Mouse (Mus musculus): ENCODE measurements around the gene Farp1.

Gene Farp1

DNA sequence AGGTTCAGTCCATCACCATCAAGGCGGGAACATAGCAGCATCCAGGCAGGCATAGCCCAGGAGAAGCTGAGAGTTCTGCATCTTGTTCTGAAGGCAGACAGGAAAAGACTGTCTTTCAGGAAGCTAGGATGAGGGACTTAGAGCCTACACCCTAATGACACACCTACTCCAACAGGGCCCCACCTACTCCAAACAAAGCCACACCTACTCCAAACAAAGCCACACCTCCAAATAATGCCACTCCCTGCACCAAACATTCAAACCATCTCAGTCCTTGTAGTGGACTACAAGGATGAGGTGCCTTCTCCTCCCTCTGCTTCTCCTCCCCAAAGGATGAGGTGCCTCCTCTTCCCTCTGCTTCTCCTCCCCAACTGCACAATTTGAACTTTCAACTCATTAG is 23.5 kb downstream of the Farp1 start:
- DNase-seq: no peak

DNA sequence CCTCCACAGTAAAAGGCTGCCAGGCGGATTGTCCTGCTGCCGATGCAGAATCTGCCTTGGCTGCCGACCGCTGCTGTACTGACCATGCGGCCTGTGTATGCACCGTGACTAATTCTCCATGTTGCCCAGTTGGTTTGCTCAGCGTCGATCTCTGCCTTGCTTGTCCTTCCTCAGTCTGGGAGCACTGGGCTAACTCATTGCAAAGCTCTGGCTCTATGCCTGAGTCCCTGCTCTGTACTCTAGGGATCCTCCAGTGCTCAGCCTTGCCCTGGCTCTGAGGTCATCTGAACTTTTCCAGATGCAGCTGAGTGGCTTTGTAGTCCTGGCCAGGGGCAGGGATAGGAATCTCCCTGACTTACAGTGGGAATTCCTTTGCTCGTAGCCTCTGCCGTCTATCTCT is 24.3 kb downstream of the Farp1 start:
- peak; percentile 66 for DNase-seq

DNA sequence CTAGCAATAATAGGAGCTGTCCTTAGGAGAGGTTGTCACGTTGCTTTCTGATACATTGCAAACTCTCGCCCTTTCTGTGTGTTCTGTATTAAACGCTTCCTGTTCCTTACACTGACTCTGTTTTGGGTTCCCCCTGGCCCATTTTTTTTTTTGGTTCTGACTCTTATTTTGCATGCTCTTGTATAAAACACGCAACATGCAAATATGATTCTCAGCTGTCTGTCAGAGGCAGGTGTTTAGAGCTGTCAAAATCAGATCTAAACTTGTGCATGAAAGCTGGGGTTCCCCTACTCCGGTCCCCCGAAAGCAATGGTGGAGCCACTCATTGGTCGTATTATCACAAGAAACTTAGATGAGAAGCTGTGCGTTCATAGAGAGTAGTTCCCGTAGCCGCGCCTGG is 25.5 kb downstream of the Farp1 start:
- no peak for DNase-seq

DNA sequence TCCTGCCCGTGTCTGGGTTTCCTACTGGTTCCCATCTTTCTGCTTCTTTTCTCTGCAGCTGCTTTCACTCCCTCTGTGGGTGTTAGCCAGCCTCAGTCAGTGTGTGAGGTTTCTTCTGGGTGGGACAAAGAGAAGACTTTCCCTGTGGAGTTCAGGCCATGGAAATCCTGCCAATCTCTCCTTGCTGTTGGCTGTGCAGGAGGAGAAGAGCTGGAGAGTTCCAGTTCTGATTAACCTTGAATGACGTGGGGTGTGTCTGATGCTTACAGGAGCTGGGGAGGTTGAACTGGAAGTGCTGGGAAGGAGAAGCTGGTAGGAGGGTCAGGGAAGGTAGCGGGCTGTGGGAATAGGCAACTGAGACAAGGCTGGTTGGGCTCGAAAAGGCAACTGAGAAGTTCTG is 26.7 kb downstream of the Farp1 start:
- DNase-seq: peak; percentile 27

DNA sequence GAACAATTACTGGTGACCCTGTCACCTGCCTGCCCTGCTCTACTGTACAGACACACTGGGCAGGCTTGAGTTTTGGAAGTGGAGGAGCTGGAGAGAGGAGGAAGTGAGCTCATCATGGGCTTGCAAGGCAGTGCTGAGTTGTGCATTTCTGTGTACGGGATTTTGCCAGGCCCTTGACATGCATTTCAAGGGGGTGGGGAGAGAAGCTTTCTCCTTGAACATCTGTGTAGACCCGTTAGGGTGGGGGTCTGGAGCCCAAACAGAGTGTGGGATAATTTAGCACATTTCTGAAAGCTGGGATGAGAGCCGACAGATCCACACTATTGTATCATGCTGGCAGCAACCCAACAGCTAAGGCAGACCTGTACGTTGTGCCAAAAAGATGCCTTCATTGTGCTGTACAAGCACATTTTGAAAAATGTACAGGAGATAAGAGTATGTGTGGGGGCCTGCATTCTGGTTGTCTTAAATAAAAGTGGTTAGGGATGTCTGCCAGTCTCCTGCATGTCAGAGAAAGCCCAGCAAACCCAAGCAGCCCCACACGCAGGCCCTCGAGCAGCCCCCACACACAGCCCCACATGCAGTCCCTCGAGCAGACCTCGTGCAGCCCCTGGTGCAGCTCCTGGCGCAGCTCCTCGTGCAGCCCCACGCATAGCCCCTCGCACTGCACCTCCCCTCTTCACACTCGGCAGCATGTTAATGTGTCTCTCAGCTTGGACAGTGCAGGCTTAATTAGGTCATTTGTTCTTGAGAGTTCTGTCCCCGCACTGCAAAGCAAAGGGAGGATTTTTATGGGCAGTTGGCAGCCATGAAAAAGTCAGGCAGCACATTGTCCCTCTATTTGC is 27.5 kb downstream of the Farp1 start:
- peak; percentile 58 for DNase-seq

DNA sequence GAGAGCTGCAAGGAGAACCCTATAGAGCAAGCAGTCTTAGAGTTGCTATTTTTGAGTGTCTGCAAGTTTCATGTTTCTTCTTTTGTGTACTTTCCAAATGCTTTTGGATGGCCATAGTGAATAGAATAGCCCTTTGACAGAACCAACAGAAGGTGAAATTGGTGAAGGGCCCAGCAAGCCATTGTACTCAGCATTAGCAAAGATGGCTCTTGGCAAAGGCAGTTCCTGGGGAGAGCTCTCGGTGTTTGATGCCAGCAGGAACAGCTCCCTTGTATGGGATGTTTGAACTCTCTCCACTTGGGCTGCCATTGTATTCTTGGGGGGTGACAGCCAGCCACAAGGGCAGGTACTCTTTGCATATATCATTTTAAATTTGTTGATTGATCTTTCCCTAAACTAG is 29.7 kb downstream of the Farp1 start:
- DNase-seq: no peak

DNA sequence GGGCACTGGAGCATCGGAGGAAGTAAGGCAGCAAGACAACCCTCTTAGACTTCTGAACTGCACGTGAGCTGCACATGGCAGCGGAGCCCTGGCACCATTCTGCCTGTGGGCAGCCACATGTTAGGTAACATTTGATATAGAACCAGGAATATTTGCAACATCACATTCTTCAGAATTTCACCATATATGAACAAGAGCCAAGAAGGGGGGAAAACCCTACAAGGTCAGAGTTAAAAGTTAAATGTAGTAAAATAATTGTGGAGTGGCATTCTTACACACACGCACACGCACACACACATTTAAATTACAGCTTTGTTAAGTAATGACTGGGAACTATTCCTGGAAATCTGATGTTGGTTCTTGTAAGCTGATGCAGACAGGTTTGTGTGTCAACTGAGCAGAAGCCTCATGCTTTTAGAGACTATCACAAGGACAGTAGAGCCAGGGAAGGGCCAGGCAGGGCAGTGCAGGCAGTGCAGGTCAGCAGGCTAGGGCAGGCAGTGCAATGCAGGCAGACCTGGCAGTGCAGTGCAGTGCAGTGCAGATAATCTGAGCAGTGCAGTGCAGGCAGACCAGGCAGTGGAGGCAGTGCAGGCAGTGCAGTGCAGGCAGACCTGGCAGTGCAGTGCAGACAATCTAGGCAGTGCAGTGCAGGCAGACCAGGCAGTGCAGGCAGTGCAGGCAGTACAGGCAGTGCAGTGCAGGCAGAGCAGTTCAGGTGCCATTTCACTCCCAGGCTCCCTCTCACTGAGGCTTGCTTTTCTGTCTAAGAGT is 38.3 kb downstream of the Farp1 start:
- DNase-seq: no peak

DNA sequence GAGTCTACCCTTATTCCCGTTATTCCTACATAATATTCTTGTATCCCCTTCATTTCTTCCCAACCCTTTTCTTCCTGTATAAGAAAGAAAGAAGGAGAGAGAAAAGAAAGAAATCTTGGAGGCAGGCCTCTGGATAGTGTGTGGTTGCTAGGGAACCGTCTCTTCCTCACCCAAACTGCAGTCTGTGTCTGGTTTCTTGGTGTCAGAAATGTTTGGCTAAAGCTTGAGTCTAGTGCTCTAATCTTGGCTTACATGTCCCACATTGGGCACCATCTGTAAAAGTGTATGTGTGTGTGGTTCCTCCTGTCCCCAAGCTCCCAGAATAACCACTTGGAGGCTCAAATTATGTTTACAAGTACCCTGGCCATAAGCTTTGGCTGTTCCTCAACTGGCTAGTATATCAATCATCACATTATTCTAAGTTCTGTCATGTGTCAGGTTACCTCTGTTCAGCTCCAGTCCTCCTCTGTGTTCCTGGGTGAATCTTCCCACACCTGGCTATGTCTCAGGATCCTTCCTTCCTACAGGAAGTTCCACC is 39.3 kb downstream of the Farp1 start:
- DNase-seq: no peak

DNA sequence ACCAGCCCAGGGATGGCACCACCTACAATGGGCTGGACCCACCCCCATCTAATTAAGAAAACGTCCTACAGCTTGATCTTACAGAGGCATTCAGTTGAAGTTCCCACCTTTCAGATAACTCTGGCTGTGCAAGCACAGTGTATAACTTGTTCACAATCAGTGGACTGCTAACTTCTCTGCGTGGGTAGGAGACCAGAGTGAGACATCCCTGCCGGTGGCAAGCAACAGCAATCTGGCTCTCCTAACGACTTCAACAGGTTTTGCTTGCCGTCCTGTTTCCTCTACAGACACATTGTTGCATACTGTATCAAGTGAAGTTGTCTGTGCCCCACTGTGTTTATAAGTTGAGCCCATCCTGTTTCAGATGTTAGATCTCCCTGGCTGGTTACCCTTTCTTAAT is 45.7 kb downstream of the Farp1 start:
- DNase-seq: no peak

DNA sequence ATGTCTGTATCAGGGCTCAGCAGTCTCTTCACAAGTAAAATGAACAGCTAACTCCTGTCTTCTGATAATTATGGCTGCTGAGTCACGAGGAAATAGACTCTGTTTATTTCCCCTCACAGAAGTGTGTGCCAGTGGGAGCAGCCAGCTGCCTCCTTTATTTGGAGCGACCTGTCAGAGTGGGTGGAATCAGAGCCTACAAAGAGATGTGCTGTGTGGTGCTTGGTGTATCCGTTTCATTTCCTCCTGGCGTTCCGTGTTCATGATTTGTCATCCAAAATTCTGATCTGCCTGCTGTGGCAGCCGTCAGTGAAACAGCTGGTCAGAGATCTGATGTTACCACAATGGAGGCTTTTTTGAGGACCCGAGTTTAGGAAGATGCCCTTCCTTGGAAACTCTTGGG is 47.3 kb downstream of the Farp1 start:
- peak; percentile 41 for DNase-seq

DNA sequence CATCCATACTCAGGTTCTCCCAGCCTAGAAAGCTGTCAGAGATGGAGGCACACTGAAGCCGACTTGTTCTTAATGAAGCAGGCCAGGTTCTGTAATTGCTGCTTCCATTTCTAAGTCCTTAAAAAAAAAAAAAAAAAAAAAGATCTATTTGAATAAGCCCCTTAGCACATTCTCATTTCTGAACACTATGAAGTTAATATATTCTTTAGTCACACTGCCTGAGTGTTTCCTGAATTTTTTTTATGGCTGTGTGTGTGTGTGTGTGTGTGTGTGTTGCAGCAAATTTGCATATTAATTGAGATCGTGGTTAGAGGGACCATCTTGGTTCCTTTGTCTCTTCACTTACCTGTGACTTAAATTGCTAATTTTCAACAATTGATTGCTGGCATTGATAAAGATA is 47.8 kb downstream of the Farp1 start:
- no peak for DNase-seq

DNA sequence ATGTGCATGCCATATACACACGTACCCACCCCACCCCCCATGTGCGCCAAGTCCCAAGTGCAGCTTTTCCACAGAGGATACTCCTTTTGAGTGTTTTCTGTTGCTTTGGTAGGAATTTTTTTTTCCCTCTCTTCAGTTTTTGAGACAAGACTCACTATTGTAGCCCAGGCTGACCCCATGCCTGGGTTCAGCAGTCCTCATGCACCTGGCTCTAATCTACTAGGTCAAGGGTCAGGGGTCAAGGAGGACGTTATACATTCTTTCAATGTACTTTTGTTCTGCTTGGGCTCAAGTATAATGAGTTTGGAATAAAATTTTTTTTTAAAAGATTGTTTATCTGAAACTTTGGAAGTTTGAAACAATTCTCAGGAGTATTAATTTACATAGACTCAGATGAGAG is 48.4 kb downstream of the Farp1 start:
- no peak for DNase-seq

DNA sequence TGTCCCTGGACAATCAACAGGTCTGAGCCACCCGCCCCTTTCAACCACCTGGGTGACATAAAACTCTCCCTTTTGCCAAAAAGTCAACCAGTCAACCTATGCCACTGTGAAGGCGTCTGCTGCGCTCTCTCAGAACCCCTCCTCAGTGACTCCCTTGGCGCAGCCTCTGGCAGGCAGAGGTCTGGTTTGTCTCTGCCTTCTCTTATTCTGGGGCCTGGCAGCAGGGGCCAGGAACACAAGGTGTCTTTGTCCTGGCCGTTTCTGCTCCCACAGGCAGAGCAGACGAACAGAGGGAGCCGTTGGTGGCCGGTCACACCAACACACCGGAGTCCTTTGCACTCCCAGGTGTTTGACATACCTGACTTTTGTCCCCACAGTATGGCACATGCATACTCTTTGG is 57.5 kb downstream of the Farp1 start:
- no peak for DNase-seq

DNA sequence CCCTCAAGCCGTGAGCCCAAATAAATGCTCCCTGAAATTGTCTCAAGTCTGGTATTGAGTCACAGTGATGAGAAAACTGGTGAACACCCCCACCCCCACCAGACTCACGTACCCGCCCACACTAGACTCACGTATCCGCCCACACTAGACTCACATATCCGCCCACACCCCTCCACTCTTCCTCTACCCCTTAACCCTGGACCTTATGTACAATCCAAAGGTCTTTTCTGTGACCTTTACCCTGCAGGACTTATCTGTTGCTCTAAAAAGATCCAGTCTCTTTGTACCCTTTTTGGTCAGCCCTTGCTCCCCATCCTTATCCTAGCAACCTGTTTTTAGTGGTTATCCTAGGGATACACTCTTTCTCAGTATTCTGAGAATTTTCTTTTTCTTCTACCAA is 58.9 kb downstream of the Farp1 start:
- no peak for DNase-seq

DNA sequence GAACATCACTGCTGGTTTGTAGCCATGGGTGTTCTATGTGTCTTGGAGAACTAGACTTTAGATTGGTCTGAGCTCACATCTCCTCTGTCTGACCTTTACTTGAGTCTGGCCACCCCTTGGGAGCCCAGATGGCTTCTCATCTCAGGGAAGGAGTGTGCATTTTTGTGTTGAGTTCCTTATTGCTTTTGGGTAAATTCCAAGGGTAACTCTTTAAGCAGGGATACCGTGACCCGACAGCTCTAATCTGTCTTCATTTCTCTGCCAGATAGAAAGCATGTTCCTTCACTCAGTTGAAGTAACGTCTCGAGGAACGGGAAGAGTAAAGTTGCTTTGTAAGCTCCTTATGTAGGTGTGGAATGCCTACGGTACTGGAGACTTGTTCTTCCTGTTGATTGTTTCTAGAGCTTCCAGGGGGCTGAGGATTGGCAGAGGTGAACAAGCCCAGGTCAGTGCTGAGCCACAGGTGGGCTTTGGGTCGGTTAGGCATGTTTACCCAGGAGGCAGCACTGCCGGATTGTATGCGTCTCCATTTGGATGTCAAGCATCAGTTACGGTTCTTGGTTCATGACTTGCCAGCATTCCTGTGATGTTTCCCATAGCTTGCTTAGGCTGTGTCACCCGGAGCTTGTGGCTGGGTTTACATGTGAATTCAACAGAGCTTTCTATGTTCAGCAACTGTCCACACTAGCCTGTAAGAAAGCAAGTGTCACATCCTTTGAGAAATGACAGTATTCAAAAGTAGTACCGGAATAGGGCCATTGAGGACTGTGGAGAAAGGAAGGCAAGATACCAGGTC is 62.8 kb downstream of the Farp1 start:
- no peak for DNase-seq

DNA sequence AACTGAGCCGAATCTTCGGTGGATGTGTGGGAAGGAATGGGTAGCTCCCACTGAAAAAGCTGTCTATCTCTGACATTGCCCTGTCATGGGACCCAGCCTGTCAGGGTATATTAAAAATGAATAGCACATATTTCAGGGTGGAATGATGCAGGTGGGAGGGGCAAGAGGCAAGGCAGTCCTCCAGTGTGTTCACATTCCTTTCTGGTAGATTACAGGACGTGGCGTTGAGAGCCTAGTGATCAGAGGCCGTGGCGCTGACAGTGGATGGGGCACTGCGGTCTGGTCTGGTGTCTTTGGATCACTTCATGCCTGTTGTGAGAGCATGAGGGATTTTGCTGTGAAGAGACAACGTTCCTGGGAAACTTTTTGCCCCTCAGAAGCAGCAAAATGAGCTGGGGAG is 64.1 kb downstream of the Farp1 start:
- DNase-seq: no peak

DNA sequence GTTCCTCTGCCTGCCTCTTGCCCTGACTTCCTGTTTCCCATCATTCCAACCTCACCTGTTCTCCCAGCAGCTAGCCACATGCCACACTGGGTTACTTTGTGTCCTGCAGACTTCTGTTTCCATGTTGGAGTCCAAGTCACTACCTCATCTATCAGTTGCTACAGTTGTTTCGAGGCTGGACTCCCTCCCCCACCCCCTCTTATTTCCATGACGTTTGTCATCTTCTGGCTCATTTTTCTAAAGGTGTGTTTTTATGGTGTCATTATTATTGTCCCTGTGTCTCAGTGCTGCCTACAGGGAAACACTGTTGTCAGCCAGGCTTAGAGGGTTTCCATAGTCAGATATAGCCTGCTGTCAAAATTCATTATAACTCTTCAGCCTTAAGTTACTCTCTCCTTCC is 64.9 kb downstream of the Farp1 start:
- DNase-seq: no peak

DNA sequence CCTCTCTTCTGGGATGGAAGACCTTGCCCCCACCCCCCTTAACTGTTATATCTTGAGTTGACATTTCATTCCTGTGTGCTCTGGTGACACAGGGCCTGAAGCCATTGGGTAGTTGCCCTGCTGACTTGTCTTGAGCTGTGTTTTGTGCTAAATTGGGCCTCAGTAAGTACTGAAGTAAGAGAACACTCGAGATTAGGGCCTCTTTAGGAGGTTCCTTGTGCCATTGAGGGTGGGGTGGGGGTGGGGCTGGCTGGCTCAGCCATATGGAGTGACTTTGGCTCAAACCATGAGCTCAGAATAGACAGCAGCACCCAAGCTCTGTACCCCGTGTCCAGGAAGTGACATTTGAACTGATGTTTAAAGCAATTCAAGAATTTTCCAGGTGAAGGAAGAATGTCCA is 65.8 kb downstream of the Farp1 start:
- no peak for DNase-seq

DNA sequence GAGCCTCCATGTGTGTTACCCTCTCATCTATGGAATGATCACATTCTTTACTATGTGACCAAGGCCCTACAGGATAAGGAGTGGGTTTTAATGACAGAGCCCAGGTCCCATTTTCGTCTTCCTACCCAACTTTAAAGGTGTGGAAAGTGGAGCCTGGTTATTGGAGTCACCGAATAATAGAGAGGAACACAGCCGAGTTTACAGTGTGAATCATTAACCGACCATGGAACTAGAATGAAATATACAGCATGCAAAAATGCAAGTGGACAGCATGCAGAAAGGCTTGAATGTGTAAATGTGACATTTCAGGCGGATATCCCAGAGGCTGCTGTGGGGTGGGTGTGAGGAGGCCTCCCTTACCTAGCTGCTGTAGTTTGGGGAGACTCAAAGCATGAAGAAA is 66.5 kb downstream of the Farp1 start:
- no peak for DNase-seq

DNA sequence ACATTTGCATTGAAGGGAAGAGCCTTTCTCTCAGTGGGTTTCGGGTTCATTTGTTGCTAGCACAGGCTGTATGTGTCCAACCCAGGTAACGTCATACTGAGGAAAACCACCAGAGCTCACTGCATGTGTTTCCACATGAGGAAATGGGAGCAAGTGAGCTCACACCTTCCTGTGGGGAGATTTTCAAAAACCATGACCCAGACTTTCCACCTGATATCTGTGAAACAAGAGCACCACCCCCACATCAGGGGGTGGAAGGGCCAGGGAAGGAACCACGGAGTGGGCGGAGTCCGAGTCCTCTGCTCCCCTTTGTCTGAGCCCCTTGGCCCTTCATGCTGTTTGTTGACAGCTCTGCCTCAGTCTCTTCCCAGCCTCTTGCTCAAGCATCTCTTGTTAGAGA is 67.6 kb downstream of the Farp1 start:
- no peak for DNase-seq

DNA sequence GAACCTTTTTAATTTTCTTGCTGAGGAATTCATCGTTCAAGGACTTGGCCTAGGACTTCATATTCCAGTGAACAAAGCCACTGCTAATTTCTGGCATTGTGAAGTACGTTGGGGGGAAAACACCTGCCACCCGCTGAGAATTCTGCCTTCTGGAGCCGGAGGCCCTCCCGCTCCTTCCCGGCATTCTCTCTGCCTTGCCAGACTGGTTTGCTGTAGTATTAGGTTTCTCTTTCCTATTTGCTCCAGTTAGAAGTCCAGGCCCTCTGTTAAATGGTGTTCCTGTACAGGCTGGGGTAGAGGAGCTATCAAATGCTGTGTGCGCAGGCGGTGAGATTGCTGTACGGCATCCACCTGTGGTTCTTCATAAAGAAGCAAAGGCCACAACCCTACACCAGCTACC is 68.5 kb downstream of the Farp1 start:
- DNase-seq: peak; percentile 61

DNA sequence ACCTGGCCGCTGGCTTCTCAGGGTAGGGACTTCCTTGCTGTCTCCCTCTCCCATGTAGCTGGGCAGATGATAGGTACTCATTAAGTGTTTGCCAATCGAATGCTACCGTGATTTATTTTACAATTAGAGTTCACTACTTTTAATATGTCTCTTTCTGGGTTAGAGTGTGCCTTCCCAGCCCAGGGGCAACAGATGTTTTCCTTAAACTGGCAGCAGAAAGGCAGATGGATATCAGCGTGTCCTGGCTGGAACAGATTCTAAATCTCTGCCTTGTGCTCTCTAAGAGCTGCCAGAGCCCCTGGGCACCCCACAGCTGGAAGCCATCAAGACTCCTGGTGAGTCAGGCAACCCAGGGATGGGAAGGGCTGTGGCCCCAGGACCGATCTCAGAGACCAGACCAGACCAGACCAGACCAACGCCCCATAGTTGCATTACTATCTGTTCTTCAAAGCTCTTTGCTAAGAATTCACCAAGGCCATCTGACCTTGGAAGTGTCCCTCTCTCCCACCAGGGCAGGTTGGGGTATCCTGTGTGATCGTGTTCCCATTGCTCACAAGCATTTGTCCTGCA is 69.8 kb downstream of the Farp1 start:
- DNase-seq: peak; percentile 36

DNA sequence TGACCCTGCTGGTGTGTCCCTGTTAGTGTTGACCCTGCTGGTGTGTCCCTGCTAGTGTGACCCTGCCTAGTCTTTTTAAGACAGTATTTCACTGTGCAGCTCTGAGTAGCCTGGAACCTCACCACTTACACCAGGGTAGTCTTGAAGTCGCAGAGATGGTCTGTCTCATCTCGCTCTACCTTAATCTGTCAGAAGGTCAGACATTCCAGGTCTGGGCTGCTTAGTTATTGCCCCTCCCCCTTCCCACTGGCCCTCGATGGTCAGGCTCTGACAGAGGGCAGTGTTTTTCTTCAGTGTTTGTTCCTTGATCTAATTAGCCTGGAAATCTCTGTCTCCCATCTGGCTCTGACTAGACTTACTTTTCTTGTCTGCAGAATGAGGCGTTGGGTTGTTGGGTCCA is 71.9 kb downstream of the Farp1 start:
- DNase-seq: no peak

Measured in kidney, postnatal 10 days (tissue).